Mouse (Mus musculus) forelimb bud, embryonic 11.5 days (tissue): ENCODE data around the gene Zrsr2.

Source experiments
- DNase-seq: peaks from one replicate; pipeline ENCODE4 v3.0.0-alpha.2; 2012; ENCODE audit warnings: low read depth, low spot score

Zrsr2 gene

DNA sequence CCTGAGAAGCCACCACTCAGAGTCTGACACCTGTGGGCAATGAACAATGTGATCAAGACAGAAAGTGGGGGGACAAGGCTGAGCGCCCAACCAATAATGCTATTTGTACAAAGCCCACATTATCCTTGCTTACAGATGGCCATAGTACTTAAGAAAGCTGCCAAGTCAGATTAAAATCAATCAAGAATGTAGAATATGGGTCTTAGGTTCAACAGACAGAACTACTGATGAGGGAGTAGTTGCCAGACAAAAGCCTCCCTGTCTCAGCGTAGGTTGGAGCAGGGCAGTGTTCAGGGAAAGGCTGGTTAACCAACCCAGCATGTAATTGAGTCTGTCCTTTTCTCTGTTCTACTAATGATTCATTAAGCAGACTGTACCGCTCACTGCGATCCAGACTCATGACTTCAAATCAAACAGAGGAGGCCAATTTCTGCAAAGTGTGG, 72.9 kb downstream of the Zrsr2 start:
- DNase-seq = peak; percentile 1
